ENCODE assay signal across 8 mouse cellular contexts in the genomic region with DNA sequence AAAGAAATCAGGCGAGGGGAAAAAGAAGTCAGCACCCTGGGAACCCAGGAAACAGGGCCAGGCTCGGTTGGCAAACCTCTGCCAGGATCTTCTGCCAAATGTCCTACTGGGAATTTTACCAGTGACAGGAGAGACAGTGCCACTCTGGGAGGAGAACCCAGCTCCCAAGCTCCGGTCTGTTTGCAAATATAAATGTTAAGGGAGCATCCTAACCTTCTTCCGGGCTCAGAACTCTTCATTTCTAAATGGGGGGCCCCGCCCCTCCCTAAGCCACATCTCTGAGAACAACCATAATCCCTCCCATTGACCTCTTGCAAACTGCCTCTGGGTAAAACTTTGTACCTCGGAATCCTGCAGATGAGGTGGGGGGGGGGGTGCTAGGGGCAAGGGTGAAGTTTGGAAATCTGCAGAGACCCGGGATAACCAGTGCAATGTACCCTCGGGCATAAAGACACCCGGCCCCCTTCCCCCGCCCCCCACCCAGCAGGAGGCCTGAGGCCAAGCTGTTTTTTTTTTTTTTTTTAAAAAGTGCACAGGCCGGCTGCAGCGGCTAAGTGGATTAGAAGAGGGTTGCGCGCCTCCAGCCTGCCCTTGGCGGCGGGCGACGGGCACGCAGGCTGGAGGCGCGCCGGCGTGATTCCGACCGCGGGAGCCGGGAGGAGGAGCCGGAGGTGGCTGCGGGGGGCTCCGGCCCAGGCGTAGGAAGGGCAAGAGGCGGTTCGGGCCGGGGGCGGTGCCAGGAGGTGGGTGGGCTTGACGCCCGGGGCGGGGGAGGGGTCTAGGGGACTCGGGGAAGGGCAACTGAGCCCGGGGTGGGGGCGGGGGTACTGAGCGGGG. TPM values are rescaled to one million over a fixed set of nuclear protein-coding genes. Genes with fewer than 3 reads are reported as not detected.
DNase-seq lines count a peak whose midpoint lies in the region; ATAC-seq lines count a peak whose summit lies in the region.

No protein-coding gene starts in this region.

- H3K4me3 ChIP-seq in hindbrain, embryonic 12.5 days: peak overlapping the region; percentile 63

- H3K9me3 ChIP-seq in hindbrain, embryonic 12.5 days (replicated peaks): no peaks in the 10 kb centered on the region

- DNase-seq in Muller cell, postnatal 12 days (ENCODE audit: inconsistent ontology term): peak; percentile 91
- peak; percentile 75 for DNase-seq in cerebellum, adult 9-11 months
- peak; percentile 37 for DNase-seq in left cerebral cortex, adult 11 months (ENCODE audit: low spot score)
- peak; percentile 78 for DNase-seq in lung, postnatal 25 days (ENCODE audit: low spot score)
- peak; percentile 72 for DNase-seq in retina, adult 2 months (ENCODE audit: low read depth, low spot score)
- DNase-seq in thymus, postnatal 25 days: peak; percentile 87

- WGBS in hindbrain, embryonic 12.5 days: 4% methylated on average over 42 of the region's 42 CpGs

- peak overlapping the region; percentile 100 for H3K4me2 ChIP-seq in hindbrain, embryonic 12.5 days (replicated peaks)

- H3K4me1 ChIP-seq in hindbrain, embryonic 12.5 days: peaks cover 30% of the 10 kb centered on the region

- H3K36me3 ChIP-seq in hindbrain, embryonic 12.5 days: no peaks in the 10 kb centered on the region

- H3K9ac ChIP-seq in hindbrain, embryonic 12.5 days: peak overlapping the region; percentile 55

- ATAC-seq in frontal cortex, adult (ENCODE audit: low TSS enrichment): peak; percentile 35; the same call in 1 of the 2 replicates
- peak; percentile 68 for ATAC-seq in hindbrain, embryonic 12.5 days (ENCODE audit: low FRiP score)

- peaks cover 42% of the 10 kb centered on the region for H3K27me3 ChIP-seq in hindbrain, embryonic 12.5 days

- H3K27ac ChIP-seq in hindbrain, embryonic 12.5 days: peak overlapping the region; percentile 35; the same call in 1 of the 2 replicates

RNA-seq across cellular contexts. Expression of a gene that starts 2.3 kb away (rescaled TPM):
- polyA plus RNA-seq in hindbrain, embryonic 12.5 days (2016; fragmentation: Nextera tagmentation; extraction: Ambion mirVana): 0.83 and 1.0 TPM in 2 replicates

Comparison
In these comparisons a context has a peak if more than half of its experiments do, and no peak if none do; other contexts are left out.
1. Peak in every context shown above with its lines: DNase-seq, ATAC-seq, H3K4me3 ChIP-seq and H3K27ac ChIP-seq.
2. DNase-seq: peak in every context shown above with its lines; median percentile 91 in Muller cell, postnatal 12 days; 87 in thymus, postnatal 25 days; 78 in lung, postnatal 25 days; 75 in cerebellum, adult 9-11 months; 72 in retina, adult 2 months; 37 in left cerebral cortex, adult 11 months.